Mouse (Mus musculus): Measurements from ENCODE around the gene Sf3a1.
A peak's percentile ranks its signal among the peaks of the same experiment; 100 is the strongest.

The Sf3a1 gene

DNA sequence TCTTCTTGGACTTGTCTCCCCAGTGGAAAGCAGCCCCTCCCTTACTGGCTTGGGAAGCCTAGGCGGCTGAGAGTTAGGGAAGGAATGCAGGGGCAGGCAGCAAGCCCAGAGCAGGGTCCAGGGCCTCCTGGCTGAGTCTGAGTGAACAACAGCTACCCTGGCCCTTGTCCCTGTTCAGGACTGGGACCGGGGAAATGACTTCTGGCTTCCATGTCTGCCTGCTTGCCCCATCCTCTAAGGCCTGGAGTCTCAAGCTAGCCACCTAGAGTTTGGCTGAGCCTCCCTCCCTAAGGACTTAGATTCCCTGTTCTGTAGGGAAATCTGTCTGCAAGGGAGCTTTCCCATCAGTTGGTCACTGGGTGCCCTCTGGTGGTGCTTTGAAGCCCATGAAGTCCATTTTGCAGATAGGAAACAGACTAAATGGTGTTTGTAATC, 59.2 kb downstream of the Sf3a1 start:
- peak; percentile 76 for DNase-seq

DNA sequence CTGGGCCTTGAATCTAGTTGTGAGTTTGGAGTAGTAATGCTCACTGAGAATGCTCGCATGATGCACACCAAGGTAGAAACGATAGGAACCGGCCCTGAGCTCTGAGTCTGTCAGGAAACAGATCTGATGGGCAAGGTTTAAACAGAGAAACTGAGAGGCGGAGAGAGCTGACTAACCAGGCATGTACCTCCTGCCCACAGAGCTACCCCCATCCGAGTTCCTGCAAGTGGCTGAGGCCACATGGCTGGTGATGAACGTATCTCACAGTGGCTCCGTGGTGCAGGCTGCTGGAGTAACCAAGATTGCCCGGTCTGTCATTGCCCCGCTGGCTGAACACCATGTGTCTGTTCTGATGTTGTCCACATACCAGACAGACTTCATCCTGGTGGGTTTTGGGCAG, 59.8 kb downstream of the Sf3a1 start:
- DNase-seq, result no peak

DNA sequence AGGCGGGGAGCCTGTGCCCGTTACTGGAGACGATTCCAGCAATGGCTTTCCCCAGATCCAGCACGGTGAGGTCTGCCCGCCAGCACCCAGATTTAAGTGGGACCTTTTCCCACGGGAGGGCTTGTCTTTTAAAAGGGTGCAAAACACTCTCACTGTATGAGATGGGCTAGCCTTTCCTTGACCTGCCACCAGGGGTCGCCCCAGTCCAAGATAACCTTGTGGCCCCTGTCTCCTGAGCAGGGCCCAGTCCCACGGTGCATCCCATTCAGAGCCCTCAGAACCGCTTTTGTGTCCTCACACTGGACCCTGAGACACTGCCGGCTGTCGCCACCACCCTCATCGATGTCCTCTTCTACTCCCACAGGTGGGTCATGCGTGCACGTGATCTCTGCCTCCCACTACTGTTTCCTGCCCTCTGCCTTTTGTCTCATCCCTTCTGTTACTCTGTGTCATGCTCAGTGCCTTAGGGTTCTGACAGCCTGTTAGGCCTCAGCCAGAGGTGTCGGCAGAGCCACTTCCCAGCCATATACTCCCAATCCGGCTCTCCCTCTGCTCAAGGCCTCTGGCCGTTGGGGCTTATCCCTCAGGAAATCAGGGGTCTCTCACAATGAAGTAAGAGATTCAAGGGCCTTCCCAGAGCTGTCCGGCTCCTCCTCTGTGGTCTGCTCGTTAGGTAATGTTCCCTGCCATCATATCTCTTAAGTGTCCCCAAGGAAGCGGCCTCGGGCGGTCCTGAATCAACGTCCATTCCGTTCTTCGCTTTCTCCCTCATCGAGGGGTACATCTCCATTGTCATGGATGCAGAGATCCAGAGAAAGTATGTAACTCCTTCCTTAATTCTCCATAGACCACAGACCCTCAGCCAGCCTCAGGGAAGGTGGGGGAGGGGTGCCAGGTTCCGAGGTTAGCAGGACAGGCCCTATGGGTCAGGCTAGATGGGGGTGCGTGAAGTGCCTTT, 60.6 kb downstream of the Sf3a1 start:
- peak; percentile 84 for DNase-seq

DNA sequence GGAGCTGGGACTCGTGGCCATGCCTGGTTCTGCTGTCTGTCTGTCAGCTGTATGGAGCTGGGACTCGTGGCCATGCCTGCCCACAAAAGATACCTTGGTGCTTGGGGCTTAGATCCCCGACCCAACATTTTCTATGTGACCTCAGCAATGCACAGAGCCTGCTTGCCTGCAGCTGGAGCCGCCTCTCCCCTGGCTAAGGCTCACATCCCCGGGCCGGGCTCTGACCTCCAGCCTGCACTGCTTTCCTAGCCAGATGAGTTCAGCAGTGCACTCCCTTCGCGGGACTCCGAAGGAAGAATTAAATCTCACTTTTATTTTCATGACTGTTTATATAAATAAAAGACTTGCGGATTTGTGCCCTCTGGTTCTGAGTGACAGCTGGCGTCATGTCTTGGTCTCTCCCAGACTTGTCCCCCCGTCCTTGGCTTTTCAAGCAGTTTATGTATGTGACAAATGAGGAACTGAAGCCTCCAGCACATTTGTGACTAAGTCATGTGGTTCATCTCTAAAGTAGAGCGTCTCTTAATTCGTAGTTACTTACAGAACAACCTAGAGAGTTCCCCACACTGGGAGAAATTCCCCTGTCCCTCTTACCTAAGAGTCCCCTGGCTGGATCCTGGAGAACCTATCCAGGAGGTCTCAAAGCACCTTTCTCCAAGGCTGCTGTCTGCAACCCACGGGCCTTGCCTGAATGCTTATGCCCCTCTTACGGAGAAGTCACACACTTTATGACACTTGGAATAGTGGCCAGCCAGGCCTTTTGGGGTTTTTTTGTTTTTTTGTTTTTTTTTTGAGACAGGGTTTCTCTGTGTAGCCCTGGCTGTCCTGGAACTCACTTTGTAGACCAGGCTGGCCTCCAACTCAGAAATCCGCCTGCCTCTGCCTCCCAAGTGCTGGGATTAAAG, 62.1 kb downstream of the Sf3a1 start:
- no peak for DNase-seq

DNA sequence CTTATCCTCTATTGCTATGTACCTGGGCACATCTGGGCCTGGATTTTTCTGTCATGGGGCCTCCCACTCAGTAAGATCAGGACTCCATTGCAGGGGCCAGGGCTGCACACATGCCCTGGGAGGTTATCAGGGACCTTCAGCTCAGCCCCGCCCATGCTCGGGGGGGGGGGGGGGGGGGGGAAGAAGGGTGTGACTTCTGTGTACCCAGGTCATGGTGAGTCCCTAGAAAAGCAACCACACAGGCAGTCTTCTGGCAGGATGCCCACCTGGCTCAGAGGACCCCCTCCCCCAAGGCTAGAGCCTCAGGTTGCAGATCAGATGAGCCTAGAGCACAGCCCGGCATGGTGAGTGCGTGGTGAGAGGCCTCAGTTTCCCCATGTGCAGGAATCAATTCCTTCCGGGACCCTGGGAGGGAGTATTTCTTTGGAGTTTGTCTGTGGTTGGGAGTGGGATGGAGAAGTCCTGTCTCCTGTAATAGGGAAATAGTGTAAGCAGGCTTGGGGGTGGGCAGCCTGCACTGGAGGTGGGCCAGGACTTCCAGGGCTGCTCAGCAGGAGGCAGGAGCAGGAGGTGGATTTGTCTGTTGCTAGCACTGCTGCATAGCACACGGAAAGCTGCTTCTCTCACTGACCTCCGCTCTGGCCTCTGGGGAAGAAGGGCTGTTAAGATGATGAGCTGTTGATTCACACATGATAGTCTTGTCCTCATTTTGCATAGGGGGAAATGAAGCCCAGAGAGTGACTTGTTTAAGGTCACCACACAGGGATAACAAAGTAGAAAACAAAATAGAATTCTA, 63.4 kb downstream of the Sf3a1 start:
- no peak for DNase-seq

DNA sequence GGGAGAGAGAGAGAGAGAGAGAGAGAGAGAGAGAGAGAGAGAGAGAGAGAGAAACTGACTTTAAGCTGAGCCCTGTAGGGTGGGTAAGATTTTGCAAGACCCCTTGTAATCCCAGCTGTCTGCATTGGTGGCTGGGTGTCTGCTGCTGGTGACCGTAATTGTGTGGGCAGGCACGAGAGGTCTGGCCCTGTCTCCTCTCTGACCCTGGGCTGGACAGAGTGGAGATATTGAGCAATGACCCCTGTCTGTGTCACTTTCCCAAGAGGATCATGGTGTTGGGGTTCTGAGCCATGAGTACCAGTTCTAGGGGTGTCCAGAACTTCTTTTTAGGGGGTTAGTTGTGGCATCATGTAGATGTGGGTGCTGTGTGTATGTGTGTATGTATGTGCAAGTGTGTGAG, 64.1 kb downstream of the Sf3a1 start:
- DNase-seq, result no peak

DNA sequence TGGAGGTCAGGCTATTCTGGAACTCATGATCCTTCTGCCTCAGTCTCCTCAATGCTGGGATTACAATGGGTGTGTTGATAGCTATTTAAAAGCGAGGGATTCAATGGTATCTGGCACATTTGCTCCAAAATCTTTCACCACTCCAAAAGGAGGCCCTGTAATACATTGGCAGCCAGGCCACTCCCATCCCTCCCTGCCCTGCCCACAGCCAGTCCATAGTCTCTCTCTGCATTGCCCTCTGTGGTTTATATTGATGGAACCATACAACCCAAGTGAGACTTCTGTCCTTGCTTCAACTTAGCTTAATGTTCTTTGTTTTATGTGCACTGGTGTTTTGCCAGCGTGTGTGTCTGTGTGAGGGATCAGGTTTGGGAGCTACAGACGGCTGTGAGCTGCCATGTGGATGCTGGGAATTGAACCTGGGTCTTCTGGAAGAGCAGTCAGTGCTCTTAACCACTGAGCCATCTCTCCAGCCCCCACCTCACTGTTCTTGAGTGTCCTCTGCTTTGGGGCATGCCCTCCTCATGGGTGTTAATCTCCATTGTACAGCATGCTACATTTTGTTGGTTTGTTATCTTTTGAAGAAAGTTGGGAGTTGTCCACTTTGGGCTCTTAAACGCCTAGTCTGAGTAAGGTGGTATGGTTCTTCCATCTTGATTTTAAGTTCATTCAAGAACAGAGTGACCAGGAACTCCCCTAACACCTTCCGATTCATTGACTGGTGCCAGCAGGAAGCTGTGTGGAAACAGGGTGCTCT, 66.6 kb downstream of the Sf3a1 start:
- no peak for DNase-seq

DNA sequence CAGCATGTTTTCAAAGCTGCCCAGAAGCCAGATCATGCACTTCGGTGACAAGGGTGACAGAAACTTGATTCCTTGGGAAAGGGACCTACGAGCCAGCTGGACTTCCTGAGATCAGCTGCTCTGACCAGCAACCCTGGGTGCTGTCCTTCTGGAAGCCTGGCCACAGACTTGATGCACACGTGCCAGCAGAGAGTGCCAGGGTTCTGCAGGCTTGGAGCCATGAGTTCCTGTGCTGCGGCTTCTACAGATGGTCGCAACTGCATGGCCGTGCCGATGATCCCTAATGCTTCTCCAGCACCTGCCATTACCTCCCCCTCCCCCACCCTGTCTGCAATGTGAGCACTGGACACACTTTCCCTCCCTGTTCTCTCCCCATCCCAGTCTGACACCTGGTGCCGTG, 68.3 kb downstream of the Sf3a1 start:
- peak; percentile 91 for DNase-seq

DNA sequence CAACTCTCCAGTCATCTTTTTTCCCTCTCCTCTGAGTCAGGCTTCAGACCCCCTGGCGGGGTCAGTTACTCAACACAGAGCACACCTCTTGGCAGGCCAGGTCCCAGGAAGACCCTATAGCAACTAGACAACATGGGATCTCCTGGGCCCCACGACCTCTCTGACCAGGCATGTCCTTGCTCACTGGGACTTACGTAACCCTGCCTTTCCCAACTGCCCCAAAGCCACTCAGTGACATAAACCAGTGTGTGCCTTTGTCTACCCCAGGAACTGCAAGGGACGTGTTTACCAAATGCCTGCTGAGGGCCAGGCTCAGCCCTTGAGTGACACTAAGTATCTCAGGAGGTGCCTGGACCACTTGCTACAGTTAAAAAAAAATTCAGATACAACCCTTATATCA, 69.7 kb downstream of the Sf3a1 start:
- DNase-seq, result no peak

DNA sequence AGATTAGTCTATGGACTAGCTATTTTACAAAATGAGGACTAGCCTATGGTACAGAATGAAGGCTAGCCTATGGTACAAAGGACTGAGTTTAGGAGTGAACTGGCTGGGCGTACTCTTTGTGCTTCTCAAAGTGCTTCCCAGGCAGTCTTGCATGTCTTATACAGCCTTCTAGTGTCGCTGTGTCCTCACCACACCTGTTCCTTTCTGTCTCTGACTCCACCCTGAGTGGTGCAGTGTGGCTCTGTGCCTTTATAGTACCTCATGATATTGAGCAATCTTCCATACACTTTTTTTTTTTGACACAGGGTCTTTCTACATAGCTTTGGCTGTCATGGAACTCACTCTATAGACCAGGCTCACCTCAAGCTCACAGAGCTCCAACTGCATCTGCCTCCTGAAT, 71.3 kb downstream of the Sf3a1 start:
- no peak for DNase-seq

Measured in cerebellum, adult 9-10 months (tissue).